30 mouse cellular contexts compared by ENCODE assay signal in genomic region chr5:118349057-118349456, GRCm38 (mm10).
"Had no signal": no experiment of that assay in that cellular context is flagged by ENCODE, and none has a peak within 500 bp of the region (broad histone marks: within the 10 kb centered on the region; RNA-seq: fewer than 3 reads in every experiment).

No protein-coding gene starts in this region.

- H3K9me3 ChIP-seq: limb, embryonic 10.5 days; limb, embryonic 12.5 days; limb, embryonic 15.5 days; liver, embryonic 15.5 days; lung, embryonic 15.5 days; midbrain, embryonic 10.5 days; midbrain, embryonic 15.5 days had no signal

- DNase-seq: left cerebral cortex, postnatal 4 days; liver; liver, embryonic 13.5 days; liver, postnatal 0 days; lung, adult 18-20 months; lung, adult 2 months; lung, embryonic 14.5 days; lung, postnatal 10 days; lung, postnatal 14 days; lung, postnatal 36 days; lung, postnatal 4 days; midbrain, embryonic 14.5 days had no signal

- H3K9ac ChIP-seq: limb, embryonic 12.5 days; limb, embryonic 13.5 days; limb, embryonic 15.5 days; liver, embryonic 12.5 days; liver, embryonic 13.5 days; liver, embryonic 14.5 days; liver, embryonic 15.5 days; liver, postnatal 0 days; lung, embryonic 14.5 days; lung, embryonic 15.5 days; midbrain, embryonic 12.5 days; midbrain, embryonic 13.5 days; midbrain, embryonic 15.5 days had no signal

- H3K27ac ChIP-seq: left cerebral cortex, adult 2 months; limb, embryonic 10.5 days; limb, embryonic 12.5 days; limb, embryonic 13.5 days; limb, embryonic 15.5 days; liver, embryonic 12.5 days; liver, embryonic 13.5 days; liver, embryonic 14.5 days; liver, embryonic 15.5 days; lung, embryonic 15.5 days; macrophage; midbrain, embryonic 10.5 days; midbrain, embryonic 12.5 days; midbrain, embryonic 13.5 days; midbrain, embryonic 15.5 days had no signal

- H3K36me3 ChIP-seq: limb, embryonic 10.5 days; limb, embryonic 12.5 days; limb, embryonic 13.5 days; limb, embryonic 15.5 days; liver, embryonic 12.5 days; liver, embryonic 13.5 days; liver, embryonic 15.5 days; lung, embryonic 15.5 days; midbrain, embryonic 10.5 days; midbrain, embryonic 12.5 days; midbrain, embryonic 13.5 days; midbrain, embryonic 15.5 days had no signal

- H3K4me3 ChIP-seq: left cerebral cortex, adult 2 months; limb, embryonic 10.5 days; limb, embryonic 12.5 days; limb, embryonic 13.5 days; limb, embryonic 15.5 days; liver, embryonic 12.5 days; liver, embryonic 13.5 days; liver, embryonic 15.5 days; lung, embryonic 15.5 days; megakaryocyte, embryonic 14.5 days; midbrain, embryonic 10.5 days; midbrain, embryonic 12.5 days; midbrain, embryonic 13.5 days; midbrain, embryonic 15.5 days; myocyte had no signal

- H3K4me2 ChIP-seq: limb, embryonic 12.5 days; limb, embryonic 13.5 days; limb, embryonic 15.5 days; liver, embryonic 11.5 days; liver, embryonic 12.5 days; liver, embryonic 13.5 days; liver, embryonic 15.5 days; lung, embryonic 14.5 days; lung, embryonic 15.5 days; midbrain, embryonic 11.5 days; midbrain, embryonic 12.5 days; midbrain, embryonic 13.5 days; midbrain, embryonic 15.5 days had no signal

- H3K27me3 ChIP-seq: limb, embryonic 12.5 days; limb, embryonic 13.5 days; limb, embryonic 15.5 days; lung, embryonic 15.5 days had no signal
